ENCODE assay signal across 11 mouse cellular contexts in the genomic region with DNA sequence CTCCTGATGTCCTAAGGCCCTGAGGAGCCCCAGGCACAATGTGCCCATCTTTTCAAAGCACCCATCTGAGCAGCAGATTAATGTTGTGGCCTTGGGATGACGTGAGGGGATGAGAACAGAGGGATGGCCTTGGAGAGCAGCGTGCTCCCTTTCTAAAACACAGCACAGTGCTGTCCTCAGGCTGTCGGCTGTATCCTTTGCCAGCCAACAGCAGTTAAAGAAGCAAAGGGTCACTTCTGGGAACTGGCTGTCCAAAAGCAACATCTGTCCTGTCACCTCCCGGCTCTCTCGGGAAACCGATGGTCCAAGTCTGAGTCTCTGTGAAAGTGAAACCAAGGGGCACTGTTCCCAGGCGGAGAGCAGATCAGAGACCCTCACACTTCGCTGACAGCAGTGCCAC. TPM values are rescaled to one million over a fixed set of nuclear protein-coding genes. Genes with fewer than 3 reads are reported as not detected.
DNase-seq lines count a peak whose midpoint lies in the region; ATAC-seq and TF ChIP-seq lines count a peak whose summit lies in the region.
"Had no signal": no experiment of that assay in that cellular context is flagged by ENCODE, and none has a peak within 500 bp of the region (broad histone marks: within the 10 kb centered on the region; RNA-seq: fewer than 3 reads in every experiment).

No protein-coding gene starts in this region.

- no peak overlapping the region for H3K9ac ChIP-seq in midbrain, embryonic 11.5 days (ENCODE audit: low read length)
- no peak overlapping the region for H3K9ac ChIP-seq in liver, postnatal 0 days (replicated peaks)
- H3K9ac ChIP-seq: embryonic facial prominence, embryonic 13.5 days; neural tube, embryonic 13.5 days had no signal

- H3K27me3 ChIP-seq in cerebellum, adult 2 months (ENCODE audit: control insufficient read depth, insufficient read depth, low read length), result no peaks in the 10 kb centered on the region
- H3K27me3 ChIP-seq in midbrain, embryonic 11.5 days (ENCODE audit: control insufficient read depth, insufficient read depth, low read length), result no peaks in the 10 kb centered on the region
- H3K27me3 ChIP-seq in midbrain, embryonic 10.5 days (ENCODE audit: low read depth, poor library complexity, severe bottlenecking), result no peaks in the 10 kb centered on the region
- no peaks in the 10 kb centered on the region for H3K27me3 ChIP-seq in liver, postnatal 0 days (ENCODE audit: insufficient read depth, low read length)
- H3K27me3 ChIP-seq: embryonic facial prominence, embryonic 13.5 days; neural tube, embryonic 13.5 days had no signal

- peak overlapping the region; percentile 56 for H3K4me3 ChIP-seq in cerebellum, adult 2 months (replicated peaks; ENCODE audit: insufficient read depth, low read depth, low read length)
- H3K4me3 ChIP-seq in midbrain, embryonic 11.5 days (ENCODE audit: low read depth, low read length), result no peak overlapping the region
- no peak overlapping the region for H3K4me3 ChIP-seq in midbrain, embryonic 10.5 days
- no peak overlapping the region for H3K4me3 ChIP-seq in liver, postnatal 0 days (ENCODE audit: low read depth, low read length)
- H3K4me3 ChIP-seq: embryonic facial prominence, embryonic 13.5 days; neural tube, embryonic 13.5 days had no signal

- 33% methylated on average over 8 of the region's 8 CpGs for WGBS in cerebellum, adult 2 months
- 86% methylated on average over 8 of the region's 8 CpGs for WGBS in midbrain, embryonic 11.5 days
- WGBS in midbrain, embryonic 10.5 days, result 89% methylated on average over 8 of the region's 8 CpGs
- WGBS in liver, postnatal 0 days (ENCODE audit: insufficient replicate concordance), result 71% methylated on average over 8 of the region's 8 CpGs

- H3K36me3 ChIP-seq in midbrain, embryonic 11.5 days (ENCODE audit: control insufficient read depth, insufficient read depth, low read length), result no peaks in the 10 kb centered on the region
- no peaks in the 10 kb centered on the region for H3K36me3 ChIP-seq in midbrain, embryonic 10.5 days
- H3K36me3 ChIP-seq in liver, postnatal 0 days (replicated peaks; ENCODE audit: insufficient read depth, low read length), result no peaks in the 10 kb centered on the region
- H3K36me3 ChIP-seq: embryonic facial prominence, embryonic 13.5 days; neural tube, embryonic 13.5 days had no signal

- no peak for TF ChIP-seq EP300 in liver, postnatal 0 days (IDR thresholded peaks at IDR 0.05; ENCODE audit: low read depth)

- H3K9me3 ChIP-seq in midbrain, embryonic 11.5 days (ENCODE audit: control insufficient read depth, low read length), result no peaks in the 10 kb centered on the region
- H3K9me3 ChIP-seq in midbrain, embryonic 10.5 days (replicated peaks), result no peaks in the 10 kb centered on the region
- H3K9me3 ChIP-seq in liver, postnatal 0 days (ENCODE audit: low read length), result no peaks in the 10 kb centered on the region
- H3K9me3 ChIP-seq: embryonic facial prominence, embryonic 13.5 days; neural tube, embryonic 13.5 days had no signal

- H3K27ac ChIP-seq in cerebellum, adult 2 months (ENCODE audit: insufficient read depth, low read length), result no peak overlapping the region
- no peak overlapping the region for H3K27ac ChIP-seq in midbrain, embryonic 11.5 days (ENCODE audit: low read depth, low read length)
- H3K27ac ChIP-seq in midbrain, embryonic 10.5 days (replicated peaks), result no peak overlapping the region
- H3K27ac ChIP-seq in liver, postnatal 0 days (ENCODE audit: low read depth), result no peak overlapping the region
- H3K27ac ChIP-seq: embryonic facial prominence, embryonic 13.5 days; neural tube, embryonic 13.5 days had no signal

- DNase-seq in cerebellum, adult 2 months, result no peak
- DNase-seq in cerebellum, postnatal 36 days, result no peak
- peak; percentile 69 for DNase-seq in midbrain, embryonic 11.5 days (ENCODE audit: low spot score, missing footprints)
- DNase-seq in midbrain, embryonic 10.5 days (ENCODE audit: low spot score), result no peak
- DNase-seq in lung, adult 18-20 months, result peak; percentile 22 to 42
- no peak for DNase-seq in liver, postnatal 0 days
- DNase-seq in left cerebral cortex, adult 18-20 months (ENCODE audit: low spot score in 2 of 2), result no peak
- no peak for DNase-seq in spleen, adult 18-20 months

- H3K4me2 ChIP-seq in midbrain, embryonic 11.5 days, result no peak overlapping the region
- no peak overlapping the region for H3K4me2 ChIP-seq in liver, postnatal 0 days (ENCODE audit: low read depth, low read length)
- H3K4me2 ChIP-seq: embryonic facial prominence, embryonic 13.5 days; neural tube, embryonic 13.5 days had no signal

- 0 out of 2 replicates have a peak, but pooled peaks cover 3% of the 10 kb centered on the region for H3K4me1 ChIP-seq in cerebellum, adult 2 months (ENCODE audit: control insufficient read depth, insufficient read depth, low read length)
- no peaks in the 10 kb centered on the region for H3K4me1 ChIP-seq in midbrain, embryonic 11.5 days (ENCODE audit: control insufficient read depth, insufficient read depth, low read length)
- H3K4me1 ChIP-seq in midbrain, embryonic 10.5 days, result peaks cover 15% of the 10 kb centered on the region; the same call in 1 of the 2 replicates
- no peaks in the 10 kb centered on the region for H3K4me1 ChIP-seq in liver, postnatal 0 days (ENCODE audit: insufficient read depth)
- H3K4me1 ChIP-seq: embryonic facial prominence, embryonic 13.5 days; neural tube, embryonic 13.5 days had no signal

- TF ChIP-seq POLR2A in cerebellum, adult 2 months (IDR thresholded peaks at IDR 0.05; ENCODE audit: borderline replicate concordance, insufficient read depth, low read length), result no peak

- no peak for ATAC-seq in midbrain, embryonic 11.5 days (ENCODE audit: low FRiP score)
- ATAC-seq in liver, postnatal 0 days, result no peak

- no peak for TF ChIP-seq CTCF in cerebellum, adult 2 months (IDR thresholded peaks at IDR 0.05; ENCODE audit: borderline replicate concordance, insufficient read depth, low read depth, low read length)
- TF ChIP-seq CTCF in liver, postnatal 0 days (IDR thresholded peaks at IDR 0.05; ENCODE audit: low read depth), result no peak

RNA-seq across cellular contexts. Expression of a gene that starts 20.0 kb away (rescaled TPM):
- polyA plus RNA-seq in cerebellum, adult 2 months (2012; rRNA removed), result 37.6 and 38.7 TPM in 2 replicates
- polyA plus RNA-seq in midbrain, embryonic 11.5 days (2014; fragmentation: Nextera tagmentation; extraction: Ambion mirVana), result 39.6 and 39.7 TPM in 2 replicates
- polyA plus RNA-seq in midbrain, embryonic 10.5 days (2016; fragmentation: Nextera tagmentation; extraction: Ambion mirVana), result 26.1 and 28.3 TPM in 2 replicates
- polyA plus RNA-seq in liver, postnatal 0 days (2015; fragmentation: Nextera tagmentation; extraction: Ambion mirVana), result 1.2 and 1.5 TPM in 2 replicates
- total RNA-seq in left cerebral cortex, adult 18-20 months (2021), result 10 to 100 TPM; 70.1 to 72.7 TPM
- total RNA-seq: megakaryocyte progenitor cell, adult 5-6 weeks had no signal

Comparison
In these comparisons a context has a peak if more than half of its experiments do, and no peak if none do; other contexts are left out.
1. DNase-seq: peak in midbrain, embryonic 11.5 days (single experiment) and lung, adult 18-20 months (2 of 2); none in cerebellum, adult 2 months (0 of 2), cerebellum, postnatal 36 days (0 of 2), midbrain, embryonic 10.5 days (single experiment), liver, postnatal 0 days (single experiment), left cerebral cortex, adult 18-20 months (0 of 2) and spleen, adult 18-20 months (0 of 2).
2. RNA of a gene that starts 20.0 kb away (polyA plus RNA-seq): 39.6 to 39.7 TPM in midbrain, embryonic 11.5 days, 37.6 to 38.7 TPM in cerebellum, adult 2 months and 26.1 to 28.3 TPM in midbrain, embryonic 10.5 days; 1.2 to 1.5 TPM in liver, postnatal 0 days; every median in the first group is over 10 times any median in the second.